Mouse (Mus musculus): ENCODE results near the gene Wdr92.
"Not testable (repeated sequence)": the region's sequence is repeated elsewhere in the genome, so short reads cannot be mapped to it uniquely, and the experiment has no call there.

The Wdr92 gene

DNA sequence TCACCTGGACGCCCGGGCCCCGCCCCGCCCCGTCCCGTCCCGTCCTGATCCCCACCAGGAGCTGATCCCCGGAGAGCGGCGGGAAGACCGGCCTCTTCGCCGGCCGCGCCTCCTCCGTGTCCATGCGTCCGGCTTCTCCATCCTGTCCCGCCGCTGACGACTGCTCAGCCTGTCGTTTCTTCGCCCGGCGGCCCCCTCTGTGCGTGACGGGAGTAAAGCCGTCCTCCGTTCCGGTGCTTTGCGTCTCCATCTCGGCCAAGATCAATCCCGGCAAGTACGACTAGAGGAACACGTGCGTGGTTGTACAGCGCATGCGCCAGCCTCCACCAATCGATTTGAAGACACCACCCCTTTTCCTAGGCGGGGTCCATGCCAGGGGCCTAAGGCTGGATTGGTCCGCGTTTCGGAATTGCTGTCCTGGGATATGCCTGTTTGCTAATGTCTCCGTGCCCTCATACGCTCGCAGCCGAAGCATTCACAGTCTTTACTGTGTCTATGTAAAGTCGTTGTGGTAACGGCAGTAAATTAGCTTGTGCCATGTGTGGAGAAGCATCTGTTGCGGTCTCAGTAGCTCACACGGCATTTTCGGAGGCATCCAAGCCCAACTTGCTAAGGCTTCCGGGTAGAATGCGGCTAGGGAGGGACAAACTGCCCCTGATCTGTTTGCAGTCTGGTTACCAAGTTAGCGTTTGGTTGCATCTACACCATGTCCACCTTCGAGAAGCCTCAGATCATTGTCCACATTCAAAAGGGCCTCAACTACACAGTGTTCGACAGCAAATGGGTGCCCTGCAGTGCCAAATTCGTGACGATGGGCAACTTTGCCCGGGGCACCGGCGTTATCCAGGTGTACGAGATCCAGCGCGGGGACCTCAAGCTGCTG, 29.6 kb downstream of the Wdr92 start, which contains the start of gene Pno1:
TSS of gene Pno1 (minus strand) at position 311 of the 883 bp plus-strand sequence.
- peak; percentile 98 for DNase-seq (ENCODE audit: low read depth, low spot score)

- peak; percentile 46 for DNase-seq (ENCODE audit: low read depth, low spot score)
These were observed 30.2 kb downstream of the Wdr92 start for GRCm38 (mm10) chr11:17212141-17212495.

- DNase-seq (ENCODE audit: low read depth, low spot score) = no peak
These were observed 31.1 kb downstream of the Wdr92 start for GRCm38 (mm10) chr11:17212903-17213509.

DNA sequence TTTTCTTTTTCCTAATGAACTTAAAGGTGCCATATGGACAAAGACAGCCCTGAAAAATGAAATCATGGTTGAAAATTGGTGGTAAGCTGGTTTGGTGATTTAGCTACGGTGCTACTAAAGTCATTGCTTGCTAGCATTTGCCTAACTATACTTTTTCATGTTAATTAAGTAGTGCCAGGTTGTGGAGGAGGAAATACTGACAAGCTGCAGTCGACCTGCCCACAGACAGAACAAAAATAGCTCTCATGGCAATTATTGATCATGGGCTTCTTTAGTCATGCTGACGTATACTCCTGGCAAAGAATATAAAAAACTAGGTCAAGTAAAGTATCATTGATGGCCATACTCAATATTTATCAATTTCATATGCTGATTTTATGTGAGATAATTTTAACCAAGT, 33.6 kb downstream of the Wdr92 start:
- no peak for DNase-seq (ENCODE audit: low read depth, low spot score)

DNA sequence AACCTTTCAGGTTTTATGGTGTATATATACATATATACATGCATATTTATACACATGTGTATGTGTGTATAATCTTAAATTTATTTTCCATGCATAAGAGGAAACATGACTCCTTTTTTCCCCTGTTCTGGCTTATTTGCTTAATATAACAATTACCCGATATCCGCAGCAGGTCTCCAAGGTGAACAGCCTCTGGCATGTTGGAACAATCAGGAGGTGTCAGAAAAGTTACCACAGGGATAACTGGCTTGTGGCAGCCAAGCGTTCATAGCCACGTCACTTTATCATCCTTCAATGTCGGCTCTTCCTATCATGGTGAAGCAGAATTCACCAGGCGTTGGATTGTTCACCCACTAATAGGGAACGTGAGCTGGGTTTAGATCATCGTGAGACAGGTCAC, 39.2 kb downstream of the Wdr92 start:
- DNase-seq (ENCODE audit: low read depth, low spot score) = no peak

DNA sequence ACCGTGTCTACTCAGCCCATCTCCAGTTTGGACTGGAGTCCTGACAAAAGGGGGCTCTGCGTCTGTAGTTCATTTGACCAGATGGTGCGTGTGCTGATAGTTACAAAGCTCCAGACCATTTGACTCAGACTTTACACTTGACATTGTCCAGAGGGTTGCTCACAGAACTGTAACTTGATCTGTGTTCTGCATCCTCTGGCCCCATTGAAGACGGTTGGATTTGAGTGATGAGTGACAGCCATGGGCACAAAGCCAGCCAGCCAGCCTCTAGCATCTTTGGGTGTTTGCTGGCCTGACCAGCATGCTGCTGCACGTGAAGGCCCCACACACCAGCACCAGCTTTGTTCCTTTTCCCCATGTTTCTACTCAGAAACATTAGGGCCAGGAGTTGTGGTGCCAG, 50.9 kb downstream of the Wdr92 start:
- peak; percentile 23 for DNase-seq (ENCODE audit: low read depth, low spot score)

- DNase-seq (ENCODE audit: low read depth, low spot score) = no peak
These were observed 54.6 kb downstream of the Wdr92 start for GRCm38 (mm10) chr11:17236449-17237037.

GRCm38 (mm10) chr11:17238598-17238997, 56.7 kb downstream of the Wdr92 start:
- DNase-seq (ENCODE audit: low read depth, low spot score) = not testable (repeated sequence)

DNA sequence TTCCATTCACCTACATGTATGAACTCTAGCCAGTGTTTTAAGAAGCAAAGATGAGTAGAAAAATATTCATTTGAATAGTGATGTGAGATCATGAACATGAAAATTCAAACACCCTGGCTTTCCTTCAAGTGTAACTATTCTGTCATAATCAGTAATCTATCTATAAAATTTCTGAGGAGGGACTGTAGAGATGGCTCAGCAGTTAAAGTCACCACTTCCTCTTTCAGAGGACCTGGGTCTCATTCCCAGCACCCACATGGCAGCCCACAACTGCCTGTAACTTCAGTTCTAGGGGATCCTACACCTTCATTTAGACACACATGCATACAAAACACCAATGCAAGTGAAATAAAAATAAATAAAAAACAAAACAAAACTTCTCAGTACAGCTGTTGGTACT, 66.8 kb downstream of the Wdr92 start:
- DNase-seq (ENCODE audit: low read depth, low spot score) = no peak

DNA sequence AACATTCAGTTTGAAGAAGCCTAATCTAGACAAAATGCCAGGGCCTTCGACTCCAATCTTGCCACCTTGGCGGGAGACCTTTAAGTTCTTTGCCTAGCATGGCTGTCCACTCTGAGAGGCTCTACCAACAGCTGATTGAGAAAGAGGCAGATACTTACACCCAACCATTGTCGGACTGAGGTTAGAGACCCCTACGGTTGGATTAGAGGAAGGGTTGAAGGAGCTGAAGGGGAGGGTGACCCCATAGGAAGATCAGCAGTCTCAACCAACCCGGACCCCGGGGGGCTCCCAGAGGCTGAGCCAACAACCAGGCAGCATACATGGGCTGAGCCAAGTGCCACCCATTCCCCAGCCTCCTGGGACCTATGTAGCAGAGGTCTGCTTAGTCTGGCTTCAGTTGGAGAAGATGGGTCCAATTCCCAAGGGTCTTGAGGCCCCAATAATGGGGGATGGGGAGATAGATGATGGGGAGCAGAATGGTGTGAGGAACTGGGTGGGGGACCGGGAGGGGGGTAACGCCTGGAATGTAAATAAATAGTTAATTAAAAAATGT, 75.0 kb downstream of the Wdr92 start:
- no peak for DNase-seq (ENCODE audit: low read depth, low spot score)

DNA sequence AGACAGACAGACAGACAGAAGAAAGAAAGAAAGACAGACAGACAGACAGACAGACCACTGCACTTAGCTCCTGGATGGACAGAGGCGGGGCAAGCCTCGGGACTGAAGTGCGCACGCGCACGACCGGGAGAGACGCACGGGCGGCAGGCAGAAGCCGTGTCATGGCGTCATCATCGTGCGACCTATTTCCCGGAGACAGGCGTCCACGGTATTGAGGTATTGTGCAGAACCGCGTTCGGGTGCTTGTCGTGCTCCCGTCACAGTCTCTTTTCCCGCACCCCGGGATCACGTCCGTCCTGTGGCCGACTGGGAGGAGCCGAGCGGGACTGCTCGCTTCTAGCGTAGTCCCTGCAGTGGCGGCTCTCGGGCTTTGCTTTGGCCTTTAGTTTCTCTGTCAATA, 75.5 kb downstream of the Wdr92 start, which contains the start of gene C1d:
TSS of gene C1d (plus strand) at position 137 of the 400 bp plus-strand sequence.
- peak; percentile 97 for DNase-seq (ENCODE audit: low read depth, low spot score)

- peak; percentile 45 for DNase-seq (ENCODE audit: low read depth, low spot score)
These were observed 76.0 kb downstream of the Wdr92 start for GRCm38 (mm10) chr11:17257861-17258260.

DNA sequence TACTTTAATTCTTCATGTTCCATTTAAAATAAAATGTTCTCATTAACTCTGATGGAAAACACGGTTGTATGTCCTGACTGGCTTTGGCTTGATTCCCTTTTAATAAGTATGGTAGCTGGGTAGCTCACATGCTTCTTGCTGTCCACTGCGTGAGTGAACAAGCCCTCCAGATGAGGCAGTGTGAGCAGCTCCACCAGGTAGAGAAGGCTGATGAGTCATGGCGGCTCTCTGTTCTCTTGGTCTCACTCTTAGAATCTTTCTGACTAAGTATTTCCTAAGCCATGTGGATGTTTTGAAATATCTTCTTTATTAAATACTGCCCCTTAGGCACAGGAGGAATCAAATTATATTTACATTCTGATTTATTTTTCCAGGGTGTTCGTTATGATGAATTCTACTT, 85.3 kb downstream of the Wdr92 start:
- peak; percentile 27 for DNase-seq (ENCODE audit: low read depth, low spot score)

DNA sequence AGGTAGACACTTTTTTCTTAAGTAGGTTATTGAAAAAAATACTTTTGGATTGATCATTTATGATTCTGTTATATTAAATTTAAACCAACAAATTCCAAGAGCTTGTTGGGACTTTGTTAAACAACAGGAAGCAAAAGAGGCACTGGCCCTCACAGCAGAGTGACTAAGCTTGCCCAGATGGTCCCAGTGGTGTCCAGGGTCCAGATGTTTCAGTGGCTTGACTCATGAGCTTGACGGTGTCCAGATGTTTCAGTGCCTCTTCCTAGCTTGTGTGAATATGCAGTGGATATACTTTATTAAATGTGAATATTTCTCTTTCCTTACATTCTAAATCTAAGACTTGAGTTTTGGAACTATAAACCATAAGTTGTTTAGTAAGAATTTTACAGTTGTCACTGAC, 86.9 kb downstream of the Wdr92 start:
- DNase-seq (ENCODE audit: low read depth, low spot score) = peak; percentile 84

GRCm38 (mm10) chr11:17279959-17280358, 98.1 kb downstream of the Wdr92 start:
- peak; percentile 82 for DNase-seq (ENCODE audit: low read depth, low spot score)

All from 3T3-L1 (cell line).